Mouse (Mus musculus): ENCODE results near the gene Asdurf. TPM values are rescaled to one million over a fixed set of nuclear protein-coding genes. Genes with fewer than 3 reads are reported as not detected.
"Not testable (repeated sequence)": the region's sequence is repeated elsewhere in the genome, so short reads cannot be mapped to it uniquely, and the experiment has no call there.

Asdurf gene
- polyA plus RNA-seq (2015; fragmentation: Nextera tagmentation; extraction: Ambion mirVana), result 4.3 and 7.9 TPM in 2 replicates

- peak; percentile 100 for ATAC-seq (ENCODE audit: low FRiP score, low read depth)
- peak within 1 kb of the TSS; percentile 93 for H3K27ac ChIP-seq (replicated peaks)
- under 1% methylated on average over 43 of the region's 44 CpGs for WGBS
- peaks cover 9% of the 10 kb centered on the region for H3K4me1 ChIP-seq (replicated peaks)
- H3K4me2 ChIP-seq, result peak within 1 kb of the TSS; percentile 58
- peak within 1 kb of the TSS; percentile 95 for H3K9ac ChIP-seq
- H3K9me3 ChIP-seq, result no peaks in the 10 kb centered on the region
- H3K4me3 ChIP-seq, result peak within 1 kb of the TSS; percentile 89
- H3K36me3 ChIP-seq, result peaks cover 15% of the 10 kb centered on the region
- no peaks in the 10 kb centered on the region for H3K27me3 ChIP-seq
These were observed at the start of gene Asdurf, which contains the start of the genes Gm28551 and Asnsd1 for GRCm38 (mm10) chr1:53352327-53353261. TSS of gene Asdurf (minus strand) at chr1:53352619. TSS of gene Gm28551 (minus strand) at chr1:53352667. TSS of gene Asnsd1 (minus strand) at chr1:53352752.

GRCm38 (mm10) chr1:53393936-53394760, 41.7 kb upstream of the Asdurf start:
- H3K27me3 ChIP-seq; H3K36me3 ChIP-seq; H3K9ac ChIP-seq; ATAC-seq (ENCODE audit: low FRiP score, low read depth); H3K4me1 ChIP-seq (replicated peaks); H3K4me3 ChIP-seq; H3K27ac ChIP-seq (replicated peaks); H3K9me3 ChIP-seq: not testable (repeated sequence)
- WGBS, result 37% methylated on average over 21 of the region's 21 CpGs
- peak overlapping the region; percentile 38 for H3K4me2 ChIP-seq

DNA sequence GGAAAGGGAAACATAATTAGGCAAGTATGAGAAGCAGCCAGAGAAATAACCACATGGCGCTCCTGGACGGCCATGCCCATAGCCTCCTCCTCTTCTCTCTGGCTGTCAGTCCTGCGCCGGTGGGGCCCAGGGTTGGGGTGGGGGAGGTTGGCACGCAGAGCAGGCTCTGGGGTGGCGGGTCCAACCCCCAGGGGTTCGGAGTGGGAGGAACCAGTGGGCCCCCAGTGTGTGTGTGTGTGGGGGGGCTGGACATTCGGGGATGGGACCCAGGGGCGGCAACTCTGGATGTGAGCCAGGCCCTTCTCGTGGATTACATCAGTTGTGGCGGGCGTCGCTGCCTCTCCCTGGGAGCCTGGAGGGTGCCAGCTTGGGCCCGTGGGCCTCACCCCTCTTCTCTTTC, 36.3 kb upstream of the Asdurf start:
- no peak overlapping the region for H3K27ac ChIP-seq (replicated peaks)
- no peaks in the 10 kb centered on the region for H3K36me3 ChIP-seq
- ATAC-seq (ENCODE audit: low FRiP score, low read depth), result no peak
- no peak overlapping the region for H3K9ac ChIP-seq
- H3K27me3 ChIP-seq, result no peaks in the 10 kb centered on the region
- no peak overlapping the region for H3K4me2 ChIP-seq
- no peak overlapping the region for H3K4me3 ChIP-seq
- no peaks in the 10 kb centered on the region for H3K4me1 ChIP-seq (replicated peaks)
- H3K9me3 ChIP-seq, result no peaks in the 10 kb centered on the region
- 92% methylated on average over 14 of the region's 14 CpGs for WGBS

GRCm38 (mm10) chr1:53384085-53384688, 31.8 kb upstream of the Asdurf start:
- no peak overlapping the region for H3K4me3 ChIP-seq
- H3K36me3 ChIP-seq, result no peaks in the 10 kb centered on the region
- no peak overlapping the region for H3K4me2 ChIP-seq
- WGBS, result 81% methylated on average over 6 of the region's 6 CpGs
- no peak overlapping the region for H3K27ac ChIP-seq (replicated peaks)
- no peaks in the 10 kb centered on the region for H3K9me3 ChIP-seq
- no peak for ATAC-seq (ENCODE audit: low FRiP score, low read depth)
- no peak overlapping the region for H3K9ac ChIP-seq
- H3K4me1 ChIP-seq (replicated peaks), result no peaks in the 10 kb centered on the region
- no peaks in the 10 kb centered on the region for H3K27me3 ChIP-seq

GRCm38 (mm10) chr1:53377731-53378130, 25.3 kb upstream of the Asdurf start:
- no peaks in the 10 kb centered on the region for H3K4me1 ChIP-seq (replicated peaks)
- ATAC-seq (ENCODE audit: low FRiP score, low read depth), result no peak

DNA sequence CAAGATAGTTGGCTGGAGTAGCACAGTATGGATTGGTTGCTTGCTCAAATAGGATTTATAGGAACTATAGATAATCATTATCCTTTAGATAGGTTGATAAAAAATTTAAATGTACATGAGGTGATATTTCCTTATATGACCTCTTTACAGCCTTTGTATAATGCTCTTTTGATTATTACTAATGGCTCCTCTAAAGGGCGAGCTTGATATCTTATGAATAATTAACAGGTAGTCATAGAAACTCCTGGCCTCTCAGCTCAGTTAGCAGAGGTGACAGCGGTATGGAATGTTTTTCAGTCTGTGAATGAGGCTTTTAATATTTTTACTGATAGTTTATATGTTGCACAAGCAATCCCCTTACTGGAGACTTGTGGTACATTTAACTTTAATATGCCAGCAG, 23.5 kb upstream of the Asdurf start:
- WGBS, result 74% methylated on average over 2 of the region's 2 CpGs
- H3K4me2 ChIP-seq; H3K27ac ChIP-seq (replicated peaks); H3K4me3 ChIP-seq; H3K9me3 ChIP-seq; H3K9ac ChIP-seq; ATAC-seq (ENCODE audit: low FRiP score, low read depth); H3K4me1 ChIP-seq (replicated peaks); H3K27me3 ChIP-seq; H3K36me3 ChIP-seq: not testable (repeated sequence)

More at GRCm38 (mm10) chr1:53377731-53378130, 25.3 kb upstream of the Asdurf start:
- 73% methylated on average over 3 of the region's 3 CpGs for WGBS
- Histone ChIP-seq H3K9ac (no peak overlapping the region), H3K9me3 (no peaks in the 10 kb centered on the region), H3K27me3 (no peaks in the 10 kb centered on the region), H3K4me2 (no peak overlapping the region), H3K36me3 (no peaks in the 10 kb centered on the region), H3K4me3 (no peak overlapping the region), H3K27ac (replicated peaks) (no peak overlapping the region)

GRCm38 (mm10) chr1:53358988-53359387, 6.6 kb upstream of the Asdurf start:
- Histone ChIP-seq H3K9me3 (no peaks in the 10 kb centered on the region), H3K36me3 (no peaks in the 10 kb centered on the region), H3K9ac (no peak overlapping the region), H3K27ac (replicated peaks) (no peak overlapping the region), H3K4me2 (no peak overlapping the region), H3K4me3 (no peak overlapping the region), H3K4me1 (replicated peaks) (no peaks in the 10 kb centered on the region), H3K27me3 (no peaks in the 10 kb centered on the region)
- ATAC-seq (ENCODE audit: low FRiP score, low read depth), result no peak

DNA sequence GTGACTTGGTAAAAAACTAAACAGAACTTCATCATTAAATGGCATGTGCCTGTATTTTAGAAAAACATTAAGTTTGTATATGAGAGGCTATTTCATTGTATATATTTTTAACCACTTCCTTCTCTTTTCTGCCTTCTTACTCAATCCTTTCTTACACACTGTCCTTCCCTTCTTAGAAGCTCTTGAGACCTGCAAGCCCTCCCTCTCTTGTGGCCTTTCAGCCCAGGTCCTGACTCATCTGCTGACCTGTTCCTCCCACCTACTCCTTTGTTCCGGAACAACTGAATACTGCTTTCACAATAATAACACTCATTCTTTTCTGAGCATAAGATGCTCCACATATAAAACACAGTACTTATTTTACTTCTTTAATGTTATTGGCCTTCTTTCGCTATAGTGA, 11.3 kb downstream of the Asdurf start:
- Histone ChIP-seq H3K27ac (replicated peaks) (no peak overlapping the region), H3K9me3 (0 out of 2 replicates have a peak, but pooled peaks cover 10% of the 10 kb centered on the region), H3K9ac (no peak overlapping the region), H3K4me3 (no peak overlapping the region), H3K4me2 (no peak overlapping the region), H3K4me1 (replicated peaks) (no peaks in the 10 kb centered on the region), H3K36me3 (peaks cover 52% of the 10 kb centered on the region), H3K27me3 (no peaks in the 10 kb centered on the region)
- WGBS, result 96% methylated on average over 2 of the region's 2 CpGs
- ATAC-seq (ENCODE audit: low FRiP score, low read depth), result no peak

- Histone ChIP-seq H3K36me3 (peaks cover 23% of the 10 kb centered on the region), H3K9me3 (0 out of 2 replicates have a peak, but pooled peaks cover 10% of the 10 kb centered on the region)
- H3K27ac ChIP-seq (replicated peaks); H3K4me2 ChIP-seq; ATAC-seq (ENCODE audit: low FRiP score, low read depth); H3K9ac ChIP-seq; H3K4me3 ChIP-seq; H3K4me1 ChIP-seq (replicated peaks); H3K27me3 ChIP-seq: not testable (repeated sequence)
- WGBS, result 75% methylated on average over 2 of the region's 2 CpGs
These were observed 15.0 kb downstream of the Asdurf start for GRCm38 (mm10) chr1:53337403-53337802.

- H3K9me3 ChIP-seq, result no peaks in the 10 kb centered on the region
- no peaks in the 10 kb centered on the region for H3K27me3 ChIP-seq
- no peak overlapping the region for H3K9ac ChIP-seq
- H3K4me1 ChIP-seq (replicated peaks), result no peaks in the 10 kb centered on the region
- no peak overlapping the region for H3K4me2 ChIP-seq
- no peak overlapping the region for H3K4me3 ChIP-seq
- peaks cover 3% of the 10 kb centered on the region for H3K36me3 ChIP-seq
- no peak overlapping the region for H3K27ac ChIP-seq (replicated peaks)
- ATAC-seq (ENCODE audit: low FRiP score, low read depth), result no peak
These were observed 17.0 kb downstream of the Asdurf start for GRCm38 (mm10) chr1:53335465-53335864.

GRCm38 (mm10) chr1:53333527-53333926, 18.9 kb downstream of the Asdurf start:
- not testable (repeated sequence) for H3K4me1 ChIP-seq (replicated peaks); H3K27me3 ChIP-seq; H3K4me3 ChIP-seq; H3K27ac ChIP-seq (replicated peaks); H3K36me3 ChIP-seq; H3K4me2 ChIP-seq; H3K9ac ChIP-seq; H3K9me3 ChIP-seq; ATAC-seq (ENCODE audit: low FRiP score, low read depth)
- WGBS, result 82% methylated on average over 5 of the region's 5 CpGs

Data from hindbrain, embryonic 15.5 days (tissue).